Mouse (Mus musculus) C2C12 (cell line): ENCODE measurements around the gene Arf1. TPM values are rescaled to one million over a fixed set of nuclear protein-coding genes. Genes with fewer than 3 reads are reported as not detected.

Experiments
- H3K27me3 ChIP-seq: one replicate; pipeline ENCODE4 v1.6.1; 2011; ENCODE audit not compliant: control insufficient read depth, insufficient read depth, insufficient read length
- H3K36me3 ChIP-seq: one replicate; pipeline ENCODE4 v1.6.1; 2011; ENCODE audit not compliant: control insufficient read depth, insufficient read depth
- H3K4me3 ChIP-seq: one replicate; pipeline ENCODE4 v1.5.1; 2011; ENCODE audit warnings: mild to moderate bottlenecking, control low read depth; ENCODE audit not compliant: poor library complexity, insufficient read depth, severe bottlenecking
- H3K79me2 ChIP-seq: one replicate; pipeline ENCODE4 v1.6.1; 2011; ENCODE audit not compliant: control insufficient read depth, insufficient read depth
- H3K79me3 ChIP-seq: one replicate; pipeline ENCODE4 v1.6.1; 2011; ENCODE audit warnings: low read depth, control low read depth
- H3ac ChIP-seq: one replicate; pipeline ENCODE3; 2011; ENCODE audit warnings: low read depth; ENCODE audit not compliant: control insufficient read depth, insufficient read length
- CEBPB ChIP-seq: IDR thresholded peaks from one replicate; pipeline ENCODE4 v1.6.1; 2011; ENCODE audit warnings: low read depth, mild to moderate bottlenecking, control low read depth, moderate library complexity
- CTCF ChIP-seq: IDR thresholded peaks from one replicate; pipeline ENCODE4 v1.5.1; 2011; ENCODE audit not compliant: control insufficient read depth, insufficient read depth, insufficient read length
- FOSL1 ChIP-seq: IDR thresholded peaks from one replicate; pipeline ENCODE4 v1.8.0; 2011; ENCODE audit warnings: mild to moderate bottlenecking, low read length; ENCODE audit not compliant: poor library complexity, insufficient read depth, severe bottlenecking
- MAX ChIP-seq: IDR thresholded peaks from one replicate; pipeline ENCODE4 v1.6.1; 2011; ENCODE audit warnings: mild to moderate bottlenecking, control low read depth
- MYOD1 ChIP-seq: IDR thresholded peaks from one replicate; pipeline ENCODE4 v1.6.1; 2011; ENCODE audit warnings: low read depth; ENCODE audit not compliant: control insufficient read depth, insufficient read length
- MYOG ChIP-seq: IDR thresholded peaks from one replicate; pipeline ENCODE4 v1.6.1; 2011; ENCODE audit not compliant: control insufficient read depth, insufficient read length; ENCODE audit errors: extremely low read depth
- USF1 ChIP-seq: IDR thresholded peaks from one replicate; pipeline ENCODE4 v1.6.1; 2011; ENCODE audit warnings: low read depth, mild to moderate bottlenecking, control low read depth, moderate library complexity
- polyA plus RNA-seq: library from polyadenylated mRNA; unstranded; fragments of >200 nt; fragmentation: generic; extraction: Trizol; gene quantifications from one replicate; pipeline ENCODE4 v1.2.1, GENCODE M21; 2012; ENCODE audit warnings: missing spikeins

Gene Arf1
- polyA plus RNA-seq, 1 experiment, result 636 TPM

GRCm38 (mm10) chr11:59164384-59164783 is 63.7 kb downstream of the Arf1 start:
- H3ac ChIP-seq, result no peak overlapping the region
- H3K79me2 ChIP-seq, result no peaks in the 10 kb centered on the region
- no peaks in the 10 kb centered on the region for H3K36me3 ChIP-seq
- no peaks in the 10 kb centered on the region for H3K79me3 ChIP-seq
- H3K27me3 ChIP-seq, result no peaks in the 10 kb centered on the region
- TF ChIP-seq CEBPB (no peak), FOSL1 (no peak), MYOG (no peak), MYOD1 (no peak), USF1 (no peak), CTCF (no peak), MAX (no peak)
- H3K4me3 ChIP-seq, result no peak overlapping the region

GRCm38 (mm10) chr11:59163255-59164236 is 64.5 kb downstream of the Arf1 start, which contains the start of gene Iba57:
Gene Iba57, minus strand, starts transcription at chr11:59163739.
- Histone ChIP-seq H3K4me3 (peak within 1 kb of the TSS; percentile 45), H3K79me2 (no peaks in the 10 kb centered on the region), H3K36me3 (no peaks in the 10 kb centered on the region), H3K27me3 (no peaks in the 10 kb centered on the region), H3ac (peak within 1 kb of the TSS; percentile 73), H3K79me3 (no peaks in the 10 kb centered on the region)
- no peak for TF ChIP-seq FOSL1
- no peak for TF ChIP-seq MYOD1
- TF ChIP-seq CTCF, result peak; percentile 32
- TF ChIP-seq MAX, result peak; percentile 80
- no peak for TF ChIP-seq USF1
- no peak for TF ChIP-seq MYOG
- peak; percentile 29 for TF ChIP-seq CEBPB

- Histone ChIP-seq H3K79me2 (no peaks in the 10 kb centered on the region), H3K36me3 (no peaks in the 10 kb centered on the region), H3K4me3 (peak overlapping the region; percentile 45), H3K27me3 (no peaks in the 10 kb centered on the region), H3ac (peak overlapping the region; percentile 53), H3K79me3 (no peaks in the 10 kb centered on the region)
- TF ChIP-seq CEBPB, result no peak
- TF ChIP-seq MYOG, result no peak
- no peak for TF ChIP-seq FOSL1
- no peak for TF ChIP-seq USF1
- TF ChIP-seq MYOD1, result no peak
These were observed 65.4 kb downstream of the Arf1 start for GRCm38 (mm10) chr11:59162443-59163254.

Other genes with a start within 250 kb of the Arf1 start
- gene Obscn, start 91.9 kb downstream of the Arf1 start, polyA plus RNA-seq, result 0.02 TPM
- 3.5 TPM for gene Iba57, start 64.5 kb downstream of the Arf1 start, polyA plus RNA-seq
- gene Gjc2, start 45.1 kb downstream of the Arf1 start, polyA plus RNA-seq, result 0.02 TPM
- 81.0 TPM for gene Guk1, start 36.1 kb downstream of the Arf1 start, polyA plus RNA-seq
- gene Mrpl55, start 25.8 kb downstream of the Arf1 start, polyA plus RNA-seq, result 44.7 TPM
- gene 2310033P09Rik, start 19.9 kb downstream of the Arf1 start, polyA plus RNA-seq, result 17.8 TPM
- gene Wnt3a, start 62.5 kb upstream of the Arf1 start, polyA plus RNA-seq, result not detected
- 1.8 TPM for gene Wnt9a, start 78.7 kb upstream of the Arf1 start, polyA plus RNA-seq
- gene Prss38, start 147.4 kb upstream of the Arf1 start, polyA plus RNA-seq, result not detected
- gene Jmjd4, start 221.8 kb upstream of the Arf1 start, polyA plus RNA-seq, result 5.1 TPM
- 54.3 TPM for gene Snap47, start 222.9 kb upstream of the Arf1 start, polyA plus RNA-seq
- 0.73 TPM for gene Zfp867, start 244.2 kb upstream of the Arf1 start, polyA plus RNA-seq